Mouse (Mus musculus) bone marrow macrophage, adult 2 months (primary cell): Measurements from ENCODE around the gene Hba-a1. TPM values are rescaled to one million over a fixed set of nuclear protein-coding genes. Genes with fewer than 3 reads are reported as not detected.
A peak's percentile ranks its signal among the peaks of the same experiment; 100 is the strongest.

Source experiments
- H3K27ac ChIP-seq: 2 replicates; pipeline ENCODE4 v1.5.1; 2012; ENCODE audit warnings: low read depth, low read length; ENCODE audit not compliant: insufficient read depth
- H3K4me1 ChIP-seq: 2 replicates; pipeline ENCODE4 v1.6.1; 2012; ENCODE audit warnings: low read length; ENCODE audit not compliant: control insufficient read depth, insufficient read depth
- H3K4me3 ChIP-seq: 2 replicates; pipeline ENCODE4 v1.5.1; 2012; ENCODE audit warnings: mild to moderate bottlenecking, low read length, moderate library complexity; ENCODE audit not compliant: insufficient read depth
- CTCF ChIP-seq: IDR thresholded peaks from 2 replicates; pipeline ENCODE4 v1.5.1; 2012; ENCODE audit warnings: low read depth, mild to moderate bottlenecking, low read length, moderate library complexity
- POLR2A ChIP-seq: IDR thresholded peaks from 2 replicates; pipeline ENCODE4 v1.6.1; 2012; ENCODE audit warnings: mild to moderate bottlenecking, low read depth, low read length, borderline replicate concordance
- polyA plus RNA-seq: library from polyadenylated mRNA; stranded (reverse); fragments of >200 nt; gene quantifications from 2 replicates; pipeline ENCODE4 v1.2.4, GENCODE M21; 2012; ENCODE audit not compliant: missing spikeins, insufficient read depth, insufficient read length

The Hba-a1 gene
- polyA plus RNA-seq, 1 experiment, result not detected

DNA sequence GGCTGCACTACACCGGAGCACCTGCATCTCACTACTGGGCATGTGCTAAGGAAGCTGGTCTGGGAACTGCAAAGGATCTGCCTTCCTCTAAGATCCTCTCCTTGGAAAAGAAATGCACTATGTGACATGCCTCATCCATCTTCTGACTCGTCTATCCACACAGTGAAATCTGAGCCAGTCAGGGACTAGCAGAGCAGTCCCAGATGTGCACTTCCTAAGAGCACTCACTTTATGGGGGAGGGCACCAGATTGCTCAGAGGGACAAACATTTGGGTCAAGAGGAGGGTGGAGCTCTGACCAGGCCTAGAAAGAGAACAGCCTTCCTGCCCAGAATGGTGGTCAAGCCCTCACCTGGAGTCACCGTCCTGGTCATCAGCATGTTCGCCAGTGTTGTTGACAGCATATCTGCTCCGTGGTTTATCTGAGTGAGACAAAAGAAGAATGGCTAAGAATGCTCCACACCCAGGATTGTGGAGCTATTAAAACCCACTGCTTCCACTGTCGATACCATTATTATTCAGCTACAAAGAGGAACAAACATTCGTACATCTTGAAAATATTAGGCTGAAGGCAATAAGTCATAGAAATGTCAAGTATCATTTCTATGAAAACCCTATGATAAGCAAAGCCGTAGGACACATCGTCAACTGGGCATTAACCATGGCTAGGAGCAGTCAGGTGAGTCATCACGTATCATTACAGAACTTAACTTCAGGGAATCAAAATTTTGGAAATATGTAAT is 20.5 kb upstream of the Hba-a1 start:
- Histone ChIP-seq H3K4me1 (peaks cover 14% of the 10 kb centered on the region), H3K4me3 (no peak overlapping the region), H3K27ac (no peak overlapping the region)
- TF ChIP-seq POLR2A (no peak), CTCF (no peak)

- Histone ChIP-seq H3K4me1 (peaks cover 16% of the 10 kb centered on the region), H3K4me3 (no peak overlapping the region), H3K27ac (no peak overlapping the region)
- TF ChIP-seq CTCF (no peak), POLR2A (no peak)
Observed at GRCm38 (mm10) chr11:32265117-32265738, 18.1 kb upstream of the Hba-a1 start.

DNA sequence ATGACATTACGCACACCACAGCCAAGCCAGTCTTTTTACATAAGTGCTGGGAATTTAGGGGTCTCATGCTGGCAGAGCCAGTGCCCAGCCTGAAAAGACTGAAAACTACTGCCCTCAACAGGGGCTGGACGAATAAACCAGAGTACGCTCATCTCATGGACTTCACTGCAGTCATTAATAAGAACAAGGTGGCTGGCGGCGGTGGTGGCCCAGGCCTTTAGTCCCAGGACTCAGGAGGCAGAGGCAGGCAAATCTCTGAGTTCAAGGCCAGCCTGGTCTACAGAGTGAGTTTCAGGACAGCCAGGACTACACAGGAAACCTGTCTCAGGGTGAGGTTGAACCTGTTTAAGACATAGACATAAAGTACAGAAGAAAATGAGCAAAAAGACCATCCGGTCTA is 17.1 kb upstream of the Hba-a1 start:
- Histone ChIP-seq H3K27ac (no peak overlapping the region), H3K4me3 (no peak overlapping the region), H3K4me1 (peaks cover 19% of the 10 kb centered on the region)
- no peak for TF ChIP-seq POLR2A
- TF ChIP-seq CTCF, result no peak

DNA sequence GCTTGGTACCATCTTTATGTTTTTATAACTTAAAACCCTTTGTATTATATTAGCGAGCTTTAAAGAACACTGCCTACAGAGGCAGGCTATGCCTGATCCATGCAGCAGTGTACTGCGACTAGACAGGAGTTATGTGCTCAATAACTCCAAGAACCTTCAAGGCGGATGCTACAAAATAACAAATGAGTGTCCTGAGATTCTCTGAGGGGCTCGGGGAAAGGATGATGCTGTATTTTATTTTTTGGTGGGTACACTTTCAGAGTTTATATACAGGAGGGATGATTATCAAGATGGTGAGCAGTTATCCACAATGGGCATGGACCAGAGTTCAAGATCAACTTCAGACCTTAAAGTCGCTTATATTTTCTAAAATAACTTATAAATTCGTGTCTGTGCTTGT is 16.5 kb upstream of the Hba-a1 start:
- peaks cover 23% of the 10 kb centered on the region for H3K4me1 ChIP-seq
- TF ChIP-seq POLR2A, result no peak
- TF ChIP-seq CTCF, result no peak
- 0 out of 2 replicates have a peak overlapping the region, but pooled peaks have one; percentile 79 for H3K27ac ChIP-seq
- peak overlapping the region; percentile 99 for H3K4me3 ChIP-seq

- peak within 1 kb of the TSS; percentile 79 for H3K27ac ChIP-seq
- peaks cover 25% of the 10 kb centered on the region for H3K4me1 ChIP-seq
- TF ChIP-seq POLR2A (peak; percentile 58; the same call in 1 of the 2 replicates), CTCF (no peak)
- peak within 1 kb of the TSS; percentile 99 for H3K4me3 ChIP-seq
Observed at GRCm38 (mm10) chr11:32267188-32267884, 16.0 kb upstream of the Hba-a1 start, which contains the start of gene Nprl3. Gene Nprl3 (minus strand): TSS chr11:32267707.

DNA sequence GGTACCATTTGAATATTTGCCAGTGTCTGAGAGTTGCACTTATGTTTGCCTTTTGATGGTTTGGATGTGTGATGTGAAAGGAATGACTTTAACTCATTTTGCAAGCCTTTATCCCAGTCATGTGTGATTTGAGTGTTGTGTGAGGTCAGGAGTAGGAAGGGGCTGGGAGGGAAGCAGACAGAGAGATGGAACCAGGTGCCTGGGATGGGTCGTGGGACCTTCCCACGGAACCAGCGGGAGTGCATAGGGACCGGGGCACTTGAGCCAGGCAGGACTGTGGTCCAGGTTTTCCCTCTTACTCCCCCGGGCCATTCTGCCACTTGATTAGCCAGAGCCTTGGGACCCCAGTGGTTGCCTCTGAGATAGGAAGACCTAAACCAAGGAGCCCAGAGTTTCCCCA is 15.3 kb upstream of the Hba-a1 start:
- no peak for TF ChIP-seq POLR2A
- no peak for TF ChIP-seq CTCF
- peak overlapping the region; percentile 99 for H3K4me3 ChIP-seq
- H3K4me1 ChIP-seq, result peaks cover 25% of the 10 kb centered on the region
- peak overlapping the region; percentile 54; the same call in 1 of the 2 replicates for H3K27ac ChIP-seq

DNA sequence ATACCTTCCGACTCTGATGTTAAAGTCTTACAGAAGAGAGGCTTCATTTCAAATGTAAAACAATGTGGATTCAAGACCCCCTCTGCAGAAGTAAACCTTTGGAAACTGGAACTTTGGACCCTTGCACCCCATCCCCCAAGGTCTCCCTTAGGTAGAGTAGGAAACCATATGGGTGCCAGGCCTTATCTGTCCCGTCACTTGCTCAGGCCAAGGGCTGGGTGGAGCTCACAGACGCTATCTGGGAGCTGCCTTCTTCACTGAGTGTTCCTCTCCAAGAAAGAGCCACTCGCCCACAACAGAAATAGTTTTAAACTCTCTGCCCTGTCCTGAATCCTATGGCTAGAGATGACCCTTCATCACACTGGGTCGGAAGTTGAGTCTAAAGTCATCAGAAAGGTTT is 14.4 kb upstream of the Hba-a1 start:
- Histone ChIP-seq H3K27ac (no peak overlapping the region), H3K4me1 (peaks cover 25% of the 10 kb centered on the region), H3K4me3 (no peak overlapping the region)
- TF ChIP-seq CTCF, result no peak
- TF ChIP-seq POLR2A, result no peak

GRCm38 (mm10) chr11:32271178-32271577 is 12.1 kb upstream of the Hba-a1 start:
- no peak for TF ChIP-seq CTCF
- TF ChIP-seq POLR2A, result no peak
- peaks cover 14% of the 10 kb centered on the region for H3K4me1 ChIP-seq
- H3K4me3 ChIP-seq, result no peak overlapping the region
- H3K27ac ChIP-seq, result peak overlapping the region; percentile 33; the same call in 1 of the 2 replicates

DNA sequence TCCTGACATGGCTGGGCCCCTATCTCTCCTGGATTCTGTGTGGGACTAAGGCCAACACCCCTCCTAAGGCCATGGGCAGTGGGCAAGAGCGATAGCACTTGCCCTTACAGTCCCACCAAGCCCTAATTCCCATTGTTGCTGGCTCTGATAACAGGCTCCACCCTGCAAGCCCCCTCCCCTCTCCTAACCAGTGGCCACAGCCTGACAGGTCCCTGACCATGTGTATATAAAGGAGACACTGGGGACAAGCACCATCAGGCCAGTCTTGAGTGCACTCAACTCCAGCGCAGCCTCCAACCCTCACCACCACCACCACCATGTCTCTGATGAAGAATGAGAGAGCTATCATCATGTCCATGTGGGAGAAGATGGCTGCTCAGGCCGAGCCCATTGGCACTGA is 7.0 kb upstream of the Hba-a1 start, which contains the start of gene Hba-x:
Gene Hba-x, plus strand, starts transcription at position 54 of the 400 bp plus-strand sequence.
- Histone ChIP-seq H3K4me3 (no peak within 1 kb of the TSS), H3K27ac (no peak within 1 kb of the TSS), H3K4me1 (peaks cover 4% of the 10 kb centered on the region)
- no peak for TF ChIP-seq POLR2A
- no peak for TF ChIP-seq CTCF
